Mouse (Mus musculus) E14TG2a.4 (cell line): ENCODE data around the gene Zbtb43.

ENCODE experiments used
- CTCF ChIP-seq: conservative IDR thresholded peaks from 2 replicates; pipeline ENCODE4 v1.5.1; 2014; ENCODE audit warnings: low read length
- POU5F1 ChIP-seq: IDR thresholded peaks from 2 replicates; pipeline ENCODE4 v1.6.1; 2014; ENCODE audit warnings: low read length, borderline replicate concordance

DNA sequence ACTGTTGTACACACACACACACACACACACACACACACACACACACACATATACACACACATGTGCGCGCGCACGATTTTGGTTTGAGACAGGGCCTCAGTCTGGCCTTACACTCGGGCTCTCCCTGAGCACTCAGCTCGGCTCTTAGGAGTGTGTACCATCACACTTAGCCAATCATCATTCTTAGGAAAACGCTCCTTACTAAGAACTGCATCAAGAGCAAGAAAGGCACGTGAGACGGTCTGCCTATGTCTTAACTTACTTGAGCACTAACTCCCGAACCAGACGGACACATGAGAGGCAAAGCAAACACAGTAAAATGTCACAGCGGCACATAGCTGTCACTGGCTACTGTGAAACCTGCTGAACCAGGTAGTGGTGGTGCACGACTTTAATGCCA lies 54.3 kb downstream of the Zbtb43 start:
- TF ChIP-seq CTCF (no peak), POU5F1 (no peak)
